Mouse (Mus musculus) hindbrain, embryonic 11.5 days (tissue): Measurements from ENCODE around the gene Serbp1. TPM values are rescaled to one million over a fixed set of nuclear protein-coding genes. Genes with fewer than 3 reads are reported as not detected.

Experiments
- ATAC-seq: fragments of 200-750 bp; cut with Nextera tagmentation; 2 replicates; pipeline ENCODE4 v1.8.0; 2017; ENCODE audit warnings: mild to moderate bottlenecking, moderate TSS enrichment, moderate library complexity; ENCODE audit not compliant: low FRiP score
- DNase-seq: peaks from one replicate; pipeline ENCODE4 v3.0.0-alpha.2; 2015; ENCODE audit warnings: low spot score
- H3K27ac ChIP-seq: fragments of 300-500 bp; sonication (generic); 2 replicates; pipeline ENCODE4 v1.5.1; 2014; ENCODE audit warnings: mild to moderate bottlenecking, low read depth, low read length
- H3K27me3 ChIP-seq: fragments of 300-500 bp; sonication (generic); 2 replicates; pipeline ENCODE4 v1.6.1; 2014; ENCODE audit warnings: mild to moderate bottlenecking, low read length, moderate library complexity, mixed read lengths; ENCODE audit not compliant: control insufficient read depth, insufficient read depth
- H3K36me3 ChIP-seq: fragments of 300-500 bp; sonication (generic); 2 replicates; pipeline ENCODE4 v1.6.1; 2014; ENCODE audit warnings: mild to moderate bottlenecking, low read length, moderate library complexity, mixed read lengths; ENCODE audit not compliant: control insufficient read depth, insufficient read depth
- H3K4me1 ChIP-seq: fragments of 300-500 bp; sonication (generic); replicated peaks from 2 replicates; pipeline ENCODE4 v1.6.1; 2014; ENCODE audit warnings: low read length, mixed read lengths; ENCODE audit not compliant: control insufficient read depth, insufficient read depth
- H3K4me2 ChIP-seq: fragments of 300-500 bp; sonication (generic); replicated peaks from 2 replicates; pipeline ENCODE4 v1.6.1; 2014; ENCODE audit warnings: mild to moderate bottlenecking, low read depth, low read length
- H3K4me3 ChIP-seq: fragments of 300-500 bp; sonication (generic); 2 replicates; pipeline ENCODE4 v1.5.1; 2014; ENCODE audit warnings: low read depth, low read length
- H3K9ac ChIP-seq: fragments of 300-500 bp; sonication (generic); 2 replicates; pipeline ENCODE4 v1.6.1; 2014; ENCODE audit warnings: low read depth, low read length
- H3K9me3 ChIP-seq: fragments of 300-500 bp; sonication (generic); 2 replicates; pipeline ENCODE4 v1.6.1; 2016; ENCODE audit warnings: low read length; ENCODE audit not compliant: control insufficient read depth
- WGBS: fragments of 180-500 bp; shearing (Covaris S2); extraction: QIAGEN DNeasy Blood & Tissue Kit; methylation state at CpG from one replicate; pipeline ENCODE4 v1.1.7; 2014; 5-methylcytosine and 5-hydroxymethylcytosine counted together
- polyA plus RNA-seq: library from polyadenylated mRNA; unstranded; fragments of >200 nt; fragmentation: Nextera tagmentation; extraction: Ambion mirVana; gene quantifications from 2 replicates; pipeline ENCODE4 v1.2.1, GENCODE M21; 2014

Serbp1 gene
- polyA plus RNA-seq, 1 experiment from 2014 or later = 546 TPM

GRCm38 (mm10) chr6:67268983-67269382 lies 31.0 kb downstream of the Serbp1 start:
- no peaks in the 10 kb centered on the region for H3K4me1 ChIP-seq
- ATAC-seq = no peak
- no peak overlapping the region for H3K9ac ChIP-seq
- DNase-seq = no peak
- H3K27me3 ChIP-seq = no peaks in the 10 kb centered on the region
- H3K4me3 ChIP-seq = peak overlapping the region; percentile 27
- H3K27ac ChIP-seq = no peak overlapping the region
- H3K36me3 ChIP-seq = no peaks in the 10 kb centered on the region
- no peaks in the 10 kb centered on the region for H3K9me3 ChIP-seq
- peak overlapping the region; percentile 41 for H3K4me2 ChIP-seq
- WGBS = 22% methylated on average over 1 of the region's 1 CpGs

DNA sequence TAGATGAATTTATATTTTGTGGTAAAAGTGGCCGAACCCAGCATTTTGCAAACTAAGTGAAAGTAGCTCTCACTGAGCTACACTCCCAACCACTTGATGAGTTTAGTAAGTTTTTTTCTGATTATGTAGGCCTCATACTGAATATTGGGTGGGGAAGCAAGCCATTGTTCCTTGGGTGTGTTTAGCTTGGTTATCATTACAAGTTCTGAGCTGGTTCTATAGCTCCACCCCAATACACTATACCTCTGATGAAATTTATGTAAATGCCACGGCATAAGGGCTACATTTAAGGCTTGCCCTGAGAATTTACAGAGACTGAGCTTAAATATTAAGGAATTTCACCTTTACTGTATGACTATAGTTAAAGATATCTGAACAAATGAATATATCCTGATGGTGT lies 31.5 kb downstream of the Serbp1 start:
- ATAC-seq (no peak), DNase-seq (no peak)
- 56% methylated on average over 2 of the region's 2 CpGs for WGBS
- H3K4me2 ChIP-seq = peak overlapping the region; percentile 41
- H3K4me1 ChIP-seq = no peaks in the 10 kb centered on the region
- no peaks in the 10 kb centered on the region for H3K36me3 ChIP-seq
- H3K27me3 ChIP-seq = no peaks in the 10 kb centered on the region
- H3K4me3 ChIP-seq = peak overlapping the region; percentile 27
- H3K9ac ChIP-seq = no peak overlapping the region
- no peaks in the 10 kb centered on the region for H3K9me3 ChIP-seq
- H3K27ac ChIP-seq = no peak overlapping the region

DNA sequence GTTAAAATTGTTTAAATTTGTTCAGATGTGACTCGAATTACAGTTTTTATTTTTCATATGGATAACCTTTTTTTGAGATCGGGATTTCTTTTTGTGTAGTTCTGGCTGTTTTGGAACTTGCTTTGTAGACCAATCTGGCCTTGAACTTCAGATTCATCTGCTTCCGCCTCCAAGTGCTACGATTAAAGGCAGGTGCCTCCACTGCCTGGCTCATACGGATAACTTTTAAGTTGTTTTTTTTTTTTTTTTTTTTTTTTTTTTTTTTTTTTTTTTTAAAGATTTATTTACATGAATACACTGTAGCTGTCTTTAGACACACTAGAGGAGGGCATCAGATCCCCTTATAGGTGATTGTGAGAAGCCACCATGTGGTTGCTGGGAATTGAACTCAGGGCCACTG lies 40.0 kb downstream of the Serbp1 start:
- ATAC-seq = no peak

DNA sequence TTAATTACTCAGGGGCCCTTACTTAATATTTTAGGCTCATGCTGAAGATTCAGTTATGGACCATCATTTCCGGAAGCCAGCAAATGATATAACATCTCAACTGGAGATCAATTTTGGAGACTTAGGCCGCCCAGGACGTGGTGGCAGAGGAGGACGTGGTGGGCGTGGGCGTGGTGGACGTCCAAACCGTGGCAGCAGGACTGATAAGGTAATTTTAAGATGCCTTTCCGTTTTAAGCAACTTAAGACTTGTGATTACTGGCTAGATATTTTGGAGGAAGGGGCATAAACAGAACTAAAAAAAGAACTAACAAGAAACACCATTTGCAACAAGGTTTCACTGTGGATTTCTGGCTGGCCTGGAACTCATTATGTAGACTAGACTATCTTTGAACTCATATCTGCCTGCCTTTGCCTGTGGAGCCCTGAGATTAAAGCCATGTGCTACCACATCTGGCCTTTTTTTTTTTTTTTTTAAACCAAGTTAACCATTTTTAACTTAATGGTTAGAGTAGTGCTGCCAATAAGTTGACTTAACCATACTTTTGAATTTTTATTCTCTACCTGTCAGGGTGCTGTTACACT lies 43.7 kb downstream of the Serbp1 start:
- Histone ChIP-seq H3K36me3 (0 out of 2 replicates have a peak, but pooled peaks cover 4% of the 10 kb centered on the region), H3K4me1 (no peaks in the 10 kb centered on the region), H3K4me3 (no peak overlapping the region), H3K4me2 (no peak overlapping the region), H3K9me3 (no peaks in the 10 kb centered on the region), H3K27me3 (no peaks in the 10 kb centered on the region), H3K9ac (no peak overlapping the region), H3K27ac (no peak overlapping the region)
- ATAC-seq (no peak), DNase-seq (no peak)
- 87% methylated on average over 9 of the region's 9 CpGs for WGBS

More for the DNA sequence above, 40.0 kb downstream of the Serbp1 start:
- H3K9ac ChIP-seq = no peak overlapping the region
- H3K4me1 ChIP-seq = no peaks in the 10 kb centered on the region
- no peaks in the 10 kb centered on the region for H3K9me3 ChIP-seq
- H3K27me3 ChIP-seq = no peaks in the 10 kb centered on the region
- no peak overlapping the region for H3K4me3 ChIP-seq
- no peak overlapping the region for H3K27ac ChIP-seq
- no peak for DNase-seq
- 0 out of 2 replicates have a peak, but pooled peaks cover 4% of the 10 kb centered on the region for H3K36me3 ChIP-seq
- 88% methylated on average over 5 of the region's 5 CpGs for whole genome bisulfite sequencing
- H3K4me2 ChIP-seq = no peak overlapping the region

GRCm38 (mm10) chr6:67282897-67283296 lies 44.9 kb downstream of the Serbp1 start:
- H3K36me3 ChIP-seq = 0 out of 2 replicates have a peak, but pooled peaks cover 4% of the 10 kb centered on the region
- WGBS = 90% methylated on average over 1 of the region's 1 CpGs
- no peaks in the 10 kb centered on the region for H3K9me3 ChIP-seq
- H3K4me3 ChIP-seq = no peak overlapping the region
- no peak for DNase-seq
- no peak overlapping the region for H3K9ac ChIP-seq
- H3K4me2 ChIP-seq = no peak overlapping the region
- no peaks in the 10 kb centered on the region for H3K4me1 ChIP-seq
- no peak overlapping the region for H3K27ac ChIP-seq
- no peak for ATAC-seq
- no peaks in the 10 kb centered on the region for H3K27me3 ChIP-seq

- no peak overlapping the region for H3K9ac ChIP-seq
- no peaks in the 10 kb centered on the region for H3K4me1 ChIP-seq
- no peak overlapping the region for H3K4me3 ChIP-seq
- DNase-seq (no peak), ATAC-seq (0 out of 2 replicates have a peak, but pooled peaks have one; percentile 13)
- H3K4me2 ChIP-seq = no peak overlapping the region
- H3K36me3 ChIP-seq = no peaks in the 10 kb centered on the region
- 91% methylated on average over 5 of the region's 5 CpGs for WGBS
- no peak overlapping the region for H3K27ac ChIP-seq
- no peaks in the 10 kb centered on the region for H3K9me3 ChIP-seq
- no peaks in the 10 kb centered on the region for H3K27me3 ChIP-seq
These were observed 54.2 kb downstream of the Serbp1 start for GRCm38 (mm10) chr6:67292042-67292623.

GRCm38 (mm10) chr6:67296126-67296525 lies 58.1 kb downstream of the Serbp1 start:
- 63% methylated on average over 5 of the region's 5 CpGs for WGBS
- no peak for ATAC-seq
- no peaks in the 10 kb centered on the region for H3K4me1 ChIP-seq

GRCm38 (mm10) chr6:67298742-67299141 lies 60.8 kb downstream of the Serbp1 start:
- H3K4me3 ChIP-seq = no peak overlapping the region
- WGBS = 76% methylated on average over 5 of the region's 5 CpGs
- H3K9me3 ChIP-seq = no peaks in the 10 kb centered on the region
- ATAC-seq (peak; percentile 65; the same call in 1 of the 2 replicates), DNase-seq (no peak)
- no peaks in the 10 kb centered on the region for H3K27me3 ChIP-seq
- no peaks in the 10 kb centered on the region for H3K4me1 ChIP-seq
- no peaks in the 10 kb centered on the region for H3K36me3 ChIP-seq
- H3K4me2 ChIP-seq = no peak overlapping the region
- H3K27ac ChIP-seq = no peak overlapping the region
- H3K9ac ChIP-seq = no peak overlapping the region

More at GRCm38 (mm10) chr6:67296126-67296525, 58.1 kb downstream of the Serbp1 start:
- DNase-seq = no peak
- Histone ChIP-seq H3K4me2 (no peak overlapping the region), H3K27ac (no peak overlapping the region), H3K27me3 (no peaks in the 10 kb centered on the region), H3K9me3 (no peaks in the 10 kb centered on the region), H3K9ac (no peak overlapping the region), H3K36me3 (no peaks in the 10 kb centered on the region), H3K4me3 (no peak overlapping the region)

DNA sequence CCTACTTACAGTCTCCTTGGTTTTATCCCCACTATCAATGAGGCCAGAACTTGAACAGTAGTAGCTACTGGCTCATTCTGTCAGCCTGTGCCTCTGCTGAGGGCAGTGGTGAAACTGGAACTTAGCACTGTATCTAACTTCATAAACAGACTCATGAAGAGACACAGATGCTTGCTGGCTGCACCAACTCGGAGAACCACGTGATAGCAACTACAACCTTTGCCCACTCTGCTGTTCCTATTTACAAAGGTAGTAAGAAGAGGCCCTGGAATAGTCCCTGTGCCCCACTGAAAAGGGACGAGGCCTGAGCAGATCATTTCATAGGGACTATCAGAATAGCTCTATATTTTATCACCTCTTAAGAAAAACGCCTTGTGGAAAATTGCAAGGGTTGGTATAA lies 62.3 kb downstream of the Serbp1 start:
- Histone ChIP-seq H3K27ac (no peak overlapping the region), H3K4me1 (no peaks in the 10 kb centered on the region), H3K36me3 (no peaks in the 10 kb centered on the region), H3K4me3 (no peak overlapping the region), H3K27me3 (no peaks in the 10 kb centered on the region), H3K9me3 (no peaks in the 10 kb centered on the region), H3K4me2 (no peak overlapping the region), H3K9ac (no peak overlapping the region)
- no peak for DNase-seq
- WGBS = 78% methylated on average over 4 of the region's 4 CpGs
- ATAC-seq = no peak
